Mouse (Mus musculus) limb, embryonic 15.5 days (tissue): ENCODE data around the gene Hist1h4h. TPM values are rescaled to one million over a fixed set of nuclear protein-coding genes. Genes with fewer than 3 reads are reported as not detected.

ENCODE experiments used
- ATAC-seq: fragments of 200-750 bp; cut with Nextera tagmentation; 2 replicates; pipeline ENCODE4 v1.8.0; 2017; ENCODE audit warnings: low read depth, moderate TSS enrichment; ENCODE audit not compliant: insufficient number of reproducible peaks, low FRiP score, low TSS enrichment
- H3K27ac ChIP-seq: fragments of 300-500 bp; sonication (generic); 2 replicates; pipeline ENCODE4 v1.5.1; 2015; ENCODE audit warnings: moderate library complexity, mild to moderate bottlenecking, inconsistent platforms
- H3K27me3 ChIP-seq: fragments of 300-500 bp; sonication (generic); 2 replicates; pipeline ENCODE4 v1.6.1; 2015; ENCODE audit warnings: inconsistent platforms
- H3K36me3 ChIP-seq: fragments of 300-500 bp; sonication (generic); 2 replicates; pipeline ENCODE4 v1.6.1; 2015; ENCODE audit warnings: inconsistent platforms
- H3K4me1 ChIP-seq: fragments of 300-500 bp; sonication (generic); 2 replicates; pipeline ENCODE4 v1.6.1; 2015; ENCODE audit warnings: inconsistent platforms
- H3K4me2 ChIP-seq: fragments of 300-500 bp; sonication (generic); 2 replicates; pipeline ENCODE4 v1.6.1; 2015; ENCODE audit warnings: mild to moderate bottlenecking, inconsistent platforms
- H3K4me3 ChIP-seq: fragments of 300-500 bp; sonication (generic); 2 replicates; pipeline ENCODE4 v1.5.1; 2015; ENCODE audit warnings: mild to moderate bottlenecking, inconsistent platforms
- H3K9ac ChIP-seq: fragments of 300-500 bp; sonication (generic); 2 replicates; pipeline ENCODE4 v1.6.1; 2015; ENCODE audit warnings: inconsistent platforms
- H3K9me3 ChIP-seq: fragments of 300-500 bp; sonication (generic); 2 replicates; pipeline ENCODE4 v1.6.1; 2016; ENCODE audit warnings: inconsistent platforms
- WGBS: fragments of 180-500 bp; shearing (Covaris S2); methylation state at CpG from one replicate; pipeline ENCODE4 v1.1.7; 2015; 5-methylcytosine and 5-hydroxymethylcytosine counted together
- polyA plus RNA-seq: library from polyadenylated mRNA; unstranded; fragments of >200 nt; fragmentation: Nextera tagmentation; extraction: Ambion mirVana; gene quantifications from 2 replicates; pipeline ENCODE4 v1.2.1, GENCODE M21; 2015

Hist1h4h gene
- polyA plus RNA-seq, 1 experiment from 2014 or later, result 6.3 TPM

DNA sequence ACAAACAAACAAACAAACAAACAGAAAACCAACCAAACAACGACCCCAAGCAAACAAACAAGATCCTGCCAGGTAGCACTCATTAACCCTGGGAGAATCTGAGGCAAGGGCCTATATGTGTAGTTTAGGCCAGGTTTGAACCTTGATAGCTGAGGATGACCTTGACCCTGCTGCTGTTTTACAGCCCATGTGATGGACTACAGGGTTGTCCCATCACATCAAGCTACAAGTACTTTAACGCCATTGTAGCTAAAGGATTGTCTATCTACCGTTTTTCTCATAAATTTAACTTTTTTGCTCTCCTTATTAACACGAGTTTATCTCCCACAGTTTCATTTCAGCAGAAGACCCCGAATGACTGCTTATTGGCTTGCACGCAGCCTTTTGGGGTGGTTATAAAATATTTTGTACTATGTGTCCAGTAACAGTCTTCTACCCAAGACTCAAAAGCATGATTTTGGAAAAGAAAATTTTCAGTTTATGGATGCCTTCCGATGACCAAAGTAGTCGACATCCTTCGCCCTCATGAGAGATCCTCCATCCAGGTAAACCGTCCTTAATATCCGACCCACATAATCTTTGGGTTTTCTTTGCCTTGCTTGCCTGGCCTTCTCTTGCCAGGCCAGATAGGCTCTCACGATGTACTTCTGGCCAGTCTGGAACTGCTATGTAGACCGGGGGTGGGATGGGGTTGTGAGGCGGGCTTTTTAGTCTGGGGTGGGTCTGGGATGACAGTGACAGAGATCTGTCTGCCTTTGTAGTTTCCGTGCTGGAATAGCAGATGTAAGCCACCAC, 14.8 kb upstream of the Hist1h4h start:
- no peak for ATAC-seq
- Histone ChIP-seq H3K4me2 (peak overlapping the region; percentile 52), H3K4me3 (peak overlapping the region; percentile 51), H3K27ac (0 out of 2 replicates have a peak overlapping the region, but pooled peaks have one; percentile 27), H3K36me3 (no peaks in the 10 kb centered on the region), H3K4me1 (peaks cover 2% of the 10 kb centered on the region; the same call in 1 of the 2 replicates), H3K9me3 (no peaks in the 10 kb centered on the region), H3K9ac (no peak overlapping the region), H3K27me3 (no peaks in the 10 kb centered on the region)
- WGBS, result 46% methylated on average over 15 of the region's 15 CpGs

DNA sequence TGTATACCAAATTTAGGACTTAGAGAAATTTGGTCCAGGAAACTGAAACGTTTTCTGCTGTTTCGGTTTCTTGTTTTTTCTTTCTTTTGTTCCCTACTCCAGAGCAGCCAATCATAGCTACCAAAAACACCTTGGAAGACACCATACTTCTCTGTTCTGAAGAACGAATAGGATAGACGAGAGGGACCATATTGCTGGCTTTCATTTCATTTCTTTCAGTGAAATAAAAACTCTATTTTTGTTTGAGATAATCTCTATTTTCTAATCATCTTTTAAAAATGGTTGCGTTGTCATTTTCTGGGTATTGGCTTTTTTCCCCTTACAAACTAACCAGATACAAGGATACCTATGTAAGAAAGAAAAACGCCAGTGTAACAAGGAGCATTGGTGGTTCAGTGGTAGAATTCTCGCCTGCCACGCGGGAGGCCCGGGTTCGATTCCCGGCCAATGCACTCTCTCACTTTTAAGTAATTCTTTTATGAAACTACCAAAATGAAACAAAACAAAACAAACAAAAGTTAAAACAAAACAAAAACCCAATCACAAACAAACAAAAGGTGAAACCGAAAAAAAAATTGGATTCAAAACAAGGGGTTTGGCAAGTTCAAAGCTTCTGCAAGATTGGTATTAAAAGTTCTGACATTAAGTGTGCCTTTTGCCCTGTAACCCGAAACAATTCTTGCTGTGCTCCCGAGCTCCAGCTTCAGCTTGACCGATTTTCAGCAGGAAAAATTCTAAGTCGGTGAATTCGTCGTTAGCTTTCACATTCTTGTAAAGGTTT, 13.8 kb upstream of the Hist1h4h start:
- H3K36me3 ChIP-seq, result no peaks in the 10 kb centered on the region
- H3K9me3 ChIP-seq, result no peaks in the 10 kb centered on the region
- H3K27me3 ChIP-seq, result no peaks in the 10 kb centered on the region
- H3K4me3 ChIP-seq, result peak overlapping the region; percentile 51
- ATAC-seq, result peak; percentile 52; the same call in 1 of the 2 replicates
- WGBS, result under 1% methylated on average over 19 of the region's 19 CpGs
- H3K4me1 ChIP-seq, result peaks cover 2% of the 10 kb centered on the region; the same call in 1 of the 2 replicates
- H3K9ac ChIP-seq, result no peak overlapping the region
- H3K4me2 ChIP-seq, result peak overlapping the region; percentile 77
- H3K27ac ChIP-seq, result peak overlapping the region; percentile 88

DNA sequence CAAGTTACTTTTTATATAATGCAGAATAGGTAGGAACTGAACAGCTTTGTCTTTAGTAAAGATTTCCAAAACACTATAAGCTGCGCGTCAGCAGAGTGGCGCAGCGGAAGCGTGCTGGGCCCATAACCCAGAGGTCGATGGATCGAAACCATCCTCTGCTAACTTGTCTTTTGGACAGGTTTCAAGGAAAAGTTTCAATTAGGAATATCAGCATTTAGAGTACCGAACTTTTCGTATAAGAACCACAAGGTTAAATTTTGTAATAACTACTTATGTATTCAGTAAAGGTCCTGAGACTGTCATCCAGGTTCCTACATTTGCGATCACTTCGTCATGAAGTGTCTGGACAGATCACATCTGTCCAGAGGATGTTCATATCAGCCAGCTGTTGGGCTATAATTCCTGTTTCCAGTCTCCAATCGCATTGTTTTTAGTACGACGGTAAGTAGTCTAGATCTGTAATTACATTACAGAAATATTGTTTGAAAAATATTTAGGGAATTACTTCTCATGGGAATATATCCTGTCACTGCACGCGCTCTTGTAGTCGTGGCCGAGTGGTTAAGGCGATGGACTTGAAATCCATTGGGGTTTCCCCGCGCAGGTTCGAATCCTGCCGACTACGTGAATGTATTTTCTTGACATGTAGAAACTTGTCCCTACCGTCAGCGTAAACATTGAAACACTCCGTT, 13.1 kb upstream of the Hist1h4h start:
- Histone ChIP-seq H3K36me3 (no peaks in the 10 kb centered on the region), H3K4me1 (peaks cover 2% of the 10 kb centered on the region; the same call in 1 of the 2 replicates), H3K27ac (peak overlapping the region; percentile 88), H3K4me2 (peak overlapping the region; percentile 77), H3K4me3 (peak overlapping the region; percentile 51), H3K9me3 (no peaks in the 10 kb centered on the region), H3K27me3 (no peaks in the 10 kb centered on the region), H3K9ac (no peak overlapping the region)
- peak; percentile 86 for ATAC-seq
- under 1% methylated on average over 27 of the region's 27 CpGs for WGBS

DNA sequence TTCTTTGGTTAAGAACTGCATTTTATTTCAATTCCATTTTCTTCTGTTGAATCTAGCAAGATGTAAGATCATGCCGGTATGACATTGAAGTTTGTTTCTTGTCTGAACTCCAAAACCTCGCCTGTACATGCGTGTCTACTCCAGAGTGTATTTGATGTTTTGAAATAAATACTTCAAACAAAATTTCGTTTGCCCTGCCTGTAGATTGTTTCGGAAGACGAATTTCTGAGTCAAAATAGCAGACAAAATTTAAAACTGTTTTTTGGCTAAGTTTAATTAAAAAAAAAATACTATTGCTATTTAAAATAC, 12.6 kb upstream of the Hist1h4h start:
- Histone ChIP-seq H3K4me2 (peak overlapping the region; percentile 77), H3K4me1 (peaks cover 2% of the 10 kb centered on the region; the same call in 1 of the 2 replicates), H3K9ac (no peak overlapping the region), H3K9me3 (no peaks in the 10 kb centered on the region), H3K36me3 (no peaks in the 10 kb centered on the region), H3K4me3 (peak overlapping the region; percentile 51), H3K27me3 (no peaks in the 10 kb centered on the region), H3K27ac (0 out of 2 replicates have a peak overlapping the region, but pooled peaks have one; percentile 88)
- ATAC-seq, result no peak
- WGBS, result under 1% methylated on average over 6 of the region's 6 CpGs

DNA sequence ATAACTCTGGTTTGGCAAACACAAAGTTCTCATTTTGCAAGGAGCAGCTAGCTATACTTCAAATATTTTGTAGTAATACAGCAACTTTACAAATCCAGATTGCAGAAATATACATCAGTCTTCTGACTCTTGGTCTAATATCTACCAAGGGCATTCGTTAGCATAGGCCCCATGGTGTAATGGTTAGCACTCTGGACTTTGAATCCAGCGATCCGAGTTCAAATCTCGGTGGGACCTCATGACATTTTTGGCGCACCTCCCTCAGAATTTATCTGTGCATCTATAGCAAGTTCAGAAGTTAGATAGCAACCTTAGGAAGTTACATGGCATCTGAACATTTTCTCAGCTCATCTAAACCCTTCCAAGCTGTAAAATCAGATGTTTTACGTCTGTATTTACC, 12.0 kb upstream of the Hist1h4h start:
- no peaks in the 10 kb centered on the region for H3K36me3 ChIP-seq
- peak overlapping the region; percentile 51 for H3K4me3 ChIP-seq
- H3K9ac ChIP-seq, result no peak overlapping the region
- H3K9me3 ChIP-seq, result no peaks in the 10 kb centered on the region
- H3K4me2 ChIP-seq, result peak overlapping the region; percentile 56
- H3K4me1 ChIP-seq, result peaks cover 2% of the 10 kb centered on the region; the same call in 1 of the 2 replicates
- H3K27me3 ChIP-seq, result no peaks in the 10 kb centered on the region
- WGBS, result under 1% methylated on average over 6 of the region's 6 CpGs
- H3K27ac ChIP-seq, result peak overlapping the region; percentile 78
- ATAC-seq, result 0 out of 2 replicates have a peak, but pooled peaks have one; percentile 32

DNA sequence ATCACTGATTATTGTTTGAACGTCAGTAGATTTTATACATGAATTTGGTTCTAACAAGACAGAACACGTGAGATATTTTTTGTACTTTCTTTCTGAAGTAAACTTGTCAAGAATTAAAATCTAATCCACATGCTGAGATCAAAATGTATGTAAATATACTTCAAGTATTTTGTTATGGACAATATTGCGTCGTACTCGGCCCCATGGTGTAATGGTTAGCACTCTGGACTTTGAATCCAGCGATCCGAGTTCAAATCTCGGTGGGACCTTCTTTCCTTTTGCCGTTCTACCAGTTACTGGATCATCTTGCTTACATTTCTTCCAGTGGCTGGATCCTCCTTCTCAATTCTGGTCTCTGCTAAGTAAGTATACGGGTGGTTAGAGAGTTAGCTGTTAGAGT, 11.4 kb upstream of the Hist1h4h start:
- peak overlapping the region; percentile 78 for H3K27ac ChIP-seq
- peaks cover 2% of the 10 kb centered on the region; the same call in 1 of the 2 replicates for H3K4me1 ChIP-seq
- peak overlapping the region; percentile 56 for H3K4me2 ChIP-seq
- no peaks in the 10 kb centered on the region for H3K36me3 ChIP-seq
- H3K9ac ChIP-seq, result no peak overlapping the region
- peak overlapping the region; percentile 51 for H3K4me3 ChIP-seq
- WGBS, result under 1% methylated on average over 10 of the region's 10 CpGs
- peak; percentile 25; the same call in 1 of the 2 replicates for ATAC-seq
- no peaks in the 10 kb centered on the region for H3K27me3 ChIP-seq
- H3K9me3 ChIP-seq, result no peaks in the 10 kb centered on the region

DNA sequence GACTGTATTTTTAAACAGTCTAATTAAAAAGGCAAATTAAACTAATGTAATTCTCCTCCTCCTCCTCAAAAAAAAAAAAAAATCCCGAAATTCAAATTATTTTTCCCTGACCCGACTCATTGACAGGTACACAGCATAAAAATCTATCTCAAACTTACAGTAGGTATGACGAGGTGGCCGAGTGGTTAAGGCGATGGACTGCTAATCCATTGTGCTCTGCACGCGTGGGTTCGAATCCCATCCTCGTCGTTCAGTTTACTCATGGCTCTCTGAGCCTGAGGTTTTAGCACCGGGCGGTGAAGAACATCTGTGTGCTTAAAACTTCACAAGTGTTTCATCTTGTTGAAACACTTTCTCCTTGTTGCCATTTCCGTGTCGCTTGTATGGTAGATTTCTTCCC, 9.1 kb upstream of the Hist1h4h start:
- H3K27ac ChIP-seq, result no peak overlapping the region
- H3K4me3 ChIP-seq, result peak overlapping the region; percentile 7
- 1% methylated on average over 14 of the region's 14 CpGs for WGBS
- no peak overlapping the region for H3K9ac ChIP-seq
- peaks cover 10% of the 10 kb centered on the region; the same call in 1 of the 2 replicates for H3K4me1 ChIP-seq
- no peaks in the 10 kb centered on the region for H3K27me3 ChIP-seq
- no peaks in the 10 kb centered on the region for H3K36me3 ChIP-seq
- H3K4me2 ChIP-seq, result peak overlapping the region; percentile 12; the same call in 1 of the 2 replicates
- no peak for ATAC-seq
- no peaks in the 10 kb centered on the region for H3K9me3 ChIP-seq

DNA sequence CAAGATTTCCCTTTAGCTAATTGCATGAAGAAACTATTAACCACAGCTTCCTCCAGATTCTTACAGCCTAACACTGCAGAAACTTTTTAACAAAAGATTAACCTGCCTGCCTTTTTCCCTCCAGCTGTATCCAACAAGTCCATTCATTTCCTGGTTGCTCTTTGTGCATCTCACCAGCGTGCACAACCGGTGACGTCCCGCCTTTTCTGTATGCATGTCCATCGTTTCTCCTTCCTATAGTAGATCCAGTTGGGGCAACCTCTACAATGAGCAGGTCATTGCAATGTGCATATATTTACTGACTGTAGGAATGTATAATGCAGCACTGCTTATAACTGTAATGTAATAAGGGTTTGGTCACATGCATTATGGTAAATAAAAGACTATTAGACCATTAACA, 6.9 kb upstream of the Hist1h4h start:
- Histone ChIP-seq H3K27me3 (no peaks in the 10 kb centered on the region), H3K4me3 (no peak overlapping the region), H3K4me1 (peaks cover 11% of the 10 kb centered on the region; the same call in 1 of the 2 replicates), H3K9me3 (no peaks in the 10 kb centered on the region), H3K4me2 (no peak overlapping the region), H3K36me3 (no peaks in the 10 kb centered on the region), H3K9ac (no peak overlapping the region), H3K27ac (no peak overlapping the region)
- 65% methylated on average over 5 of the region's 5 CpGs for WGBS
- no peak for ATAC-seq

DNA sequence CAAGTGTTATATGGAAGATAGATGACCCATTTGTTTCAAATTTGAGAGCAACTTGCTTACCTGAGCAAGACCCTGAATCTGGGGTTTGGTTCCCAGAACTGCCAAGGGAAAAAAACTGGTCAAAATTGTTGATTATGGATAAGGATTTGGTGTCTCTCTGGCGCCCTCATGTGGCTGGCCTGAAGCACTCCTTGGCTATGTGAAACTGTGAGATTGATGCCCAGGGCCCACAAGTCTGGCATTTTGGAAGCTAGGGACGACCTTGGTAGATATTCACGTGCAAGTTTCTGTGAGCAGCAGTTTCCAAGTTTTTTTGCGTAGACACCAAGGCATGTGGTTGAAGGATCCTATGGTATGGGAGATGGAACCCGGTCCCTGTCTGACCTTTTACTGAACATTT, 6.2 kb upstream of the Hist1h4h start:
- Histone ChIP-seq H3K9me3 (no peaks in the 10 kb centered on the region), H3K27me3 (no peaks in the 10 kb centered on the region), H3K4me1 (peaks cover 11% of the 10 kb centered on the region; the same call in 1 of the 2 replicates), H3K36me3 (no peaks in the 10 kb centered on the region), H3K4me3 (no peak overlapping the region), H3K4me2 (no peak overlapping the region), H3K27ac (no peak overlapping the region), H3K9ac (no peak overlapping the region)
- 10% methylated on average over 5 of the region's 5 CpGs for WGBS
- no peak for ATAC-seq

DNA sequence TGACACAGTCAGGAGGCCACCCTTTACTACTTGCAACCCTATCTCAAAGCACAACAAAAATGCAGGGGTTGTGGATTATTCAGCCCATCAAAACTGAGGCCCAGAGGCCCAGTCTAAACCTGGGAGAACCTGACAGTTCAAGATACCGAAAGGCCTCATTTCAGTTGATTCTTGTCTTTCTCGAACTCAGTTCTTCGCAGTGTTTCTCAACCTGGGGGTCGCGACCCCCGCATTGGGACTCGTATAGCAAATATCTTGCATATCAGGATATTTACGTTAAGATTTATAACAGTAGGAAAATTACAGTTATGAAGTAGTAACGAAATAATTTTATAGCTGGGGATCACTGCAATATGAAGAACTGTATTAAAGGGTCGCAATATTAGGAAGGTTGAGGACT, 4.9 kb upstream of the Hist1h4h start:
- peaks cover 11% of the 10 kb centered on the region; the same call in 1 of the 2 replicates for H3K4me1 ChIP-seq
- H3K27me3 ChIP-seq, result no peaks in the 10 kb centered on the region
- H3K27ac ChIP-seq, result no peak overlapping the region
- no peaks in the 10 kb centered on the region for H3K9me3 ChIP-seq
- peak overlapping the region; percentile 50 for H3K4me3 ChIP-seq
- peak overlapping the region; percentile 49 for H3K4me2 ChIP-seq
- WGBS, result 2% methylated on average over 10 of the region's 10 CpGs
- H3K36me3 ChIP-seq, result no peaks in the 10 kb centered on the region
- H3K9ac ChIP-seq, result no peak overlapping the region
- no peak for ATAC-seq

DNA sequence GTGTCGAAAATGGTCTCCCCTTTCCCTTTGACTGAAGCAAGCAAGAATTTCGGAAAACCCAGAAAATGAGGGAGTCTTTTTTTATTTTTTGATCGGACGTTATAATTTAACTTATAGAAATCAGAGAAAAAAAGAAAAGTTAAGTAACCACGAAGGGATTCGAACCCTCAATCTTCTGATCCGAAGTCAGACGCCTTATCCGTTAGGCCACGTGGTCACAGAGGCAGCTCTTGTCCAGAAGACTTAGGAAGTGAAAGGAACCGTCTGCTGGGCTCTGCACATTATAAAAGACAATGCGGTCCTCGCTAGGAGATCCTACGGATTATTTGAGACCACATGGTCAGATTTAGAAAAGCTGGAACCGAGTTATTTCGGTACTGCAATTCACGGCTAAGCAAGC, 4.5 kb upstream of the Hist1h4h start:
- no peaks in the 10 kb centered on the region for H3K9me3 ChIP-seq
- WGBS, result under 1% methylated on average over 17 of the region's 17 CpGs
- H3K4me3 ChIP-seq, result peak overlapping the region; percentile 50
- H3K27me3 ChIP-seq, result no peaks in the 10 kb centered on the region
- ATAC-seq, result peak; percentile 48; the same call in 1 of the 2 replicates
- H3K9ac ChIP-seq, result no peak overlapping the region
- H3K4me1 ChIP-seq, result peaks cover 11% of the 10 kb centered on the region; the same call in 1 of the 2 replicates
- H3K36me3 ChIP-seq, result no peaks in the 10 kb centered on the region
- peak overlapping the region; percentile 49 for H3K4me2 ChIP-seq
- H3K27ac ChIP-seq, result peak overlapping the region; percentile 77
